Mouse (Mus musculus) limb, embryonic 12.5 days (tissue): ENCODE data around the gene Rpl35. TPM values are rescaled to one million over a fixed set of nuclear protein-coding genes. Genes with fewer than 3 reads are reported as not detected.

ENCODE experiments used
- ATAC-seq: fragments of 200-750 bp; cut with Nextera tagmentation; 2 replicates; pipeline ENCODE4 v1.8.0; 2017; ENCODE audit warnings: low read depth, moderate TSS enrichment; ENCODE audit not compliant: insufficient number of reproducible peaks, insufficient read depth, low FRiP score, low TSS enrichment
- H3K27ac ChIP-seq: fragments of 300-500 bp; sonication (generic); 2 replicates; pipeline ENCODE4 v1.5.1; 2016; ENCODE audit warnings: mild to moderate bottlenecking, moderate library complexity
- H3K27me3 ChIP-seq: fragments of 300-500 bp; sonication (generic); 2 replicates; pipeline ENCODE4 v1.6.1; 2016; ENCODE audit warnings: mild to moderate bottlenecking, moderate library complexity
- H3K36me3 ChIP-seq: fragments of 300-500 bp; sonication (generic); 2 replicates; pipeline ENCODE4 v1.6.1; 2016; ENCODE audit warnings: mild to moderate bottlenecking, moderate library complexity
- H3K4me1 ChIP-seq: fragments of 300-500 bp; sonication (generic); replicated peaks from 2 replicates; pipeline ENCODE4 v1.6.1; 2016
- H3K4me2 ChIP-seq: fragments of 300-500 bp; sonication (generic); 2 replicates; pipeline ENCODE4 v1.6.1; 2016; ENCODE audit warnings: mild to moderate bottlenecking, moderate library complexity
- H3K4me3 ChIP-seq: fragments of 300-500 bp; sonication (generic); replicated peaks from 2 replicates; pipeline ENCODE4 v1.5.1; 2016; ENCODE audit warnings: mild to moderate bottlenecking
- H3K9ac ChIP-seq: fragments of 300-500 bp; sonication (generic); replicated peaks from 2 replicates; pipeline ENCODE4 v1.6.1; 2016; ENCODE audit warnings: mild to moderate bottlenecking, moderate library complexity
- H3K9me3 ChIP-seq: fragments of 300-500 bp; sonication (generic); 2 replicates; pipeline ENCODE4 v1.6.1; 2016; ENCODE audit warnings: mild to moderate bottlenecking, moderate library complexity
- WGBS: fragments of 180-500 bp; shearing (Covaris S2); methylation state at CpG from one replicate; pipeline ENCODE4 v1.1.7; 2016; 5-methylcytosine and 5-hydroxymethylcytosine counted together
- polyA plus RNA-seq: library from polyadenylated mRNA; unstranded; fragments of >200 nt; fragmentation: Nextera tagmentation; extraction: Ambion mirVana; gene quantifications from 2 replicates; pipeline ENCODE4 v1.2.1, GENCODE M21; 2016

The Rpl35 gene
- polyA plus RNA-seq, 1 experiment from 2014 or later: 1,201 TPM

- Histone ChIP-seq H3K4me3 (peak overlapping the region; percentile 93), H3K36me3 (peaks cover 26% of the 10 kb centered on the region), H3K27me3 (no peaks in the 10 kb centered on the region), H3K4me1 (peaks cover 38% of the 10 kb centered on the region), H3K9ac (peak overlapping the region; percentile 89), H3K4me2 (peak overlapping the region; percentile 78), H3K27ac (peak overlapping the region; percentile 89), H3K9me3 (no peaks in the 10 kb centered on the region)
- ATAC-seq: peak; percentile 73
- under 1% methylated on average over 39 of the region's 44 CpGs for WGBS
Observed at GRCm38 (mm10) chr2:39007865-39008264, 2.4 kb upstream of the Rpl35 start.

- peak overlapping the region; percentile 94 for H3K4me2 ChIP-seq
- H3K4me1 ChIP-seq: peaks cover 42% of the 10 kb centered on the region
- H3K9ac ChIP-seq: no peak overlapping the region
- 90% methylated on average over 14 of the region's 14 CpGs for WGBS
- no peak overlapping the region for H3K27ac ChIP-seq
- ATAC-seq: no peak
- peak overlapping the region; percentile 82 for H3K4me3 ChIP-seq
- H3K36me3 ChIP-seq: peaks cover 27% of the 10 kb centered on the region
- H3K27me3 ChIP-seq: no peaks in the 10 kb centered on the region
- no peaks in the 10 kb centered on the region for H3K9me3 ChIP-seq
Observed at GRCm38 (mm10) chr2:39006149-39006730, 816 bp upstream of the Rpl35 start.

DNA sequence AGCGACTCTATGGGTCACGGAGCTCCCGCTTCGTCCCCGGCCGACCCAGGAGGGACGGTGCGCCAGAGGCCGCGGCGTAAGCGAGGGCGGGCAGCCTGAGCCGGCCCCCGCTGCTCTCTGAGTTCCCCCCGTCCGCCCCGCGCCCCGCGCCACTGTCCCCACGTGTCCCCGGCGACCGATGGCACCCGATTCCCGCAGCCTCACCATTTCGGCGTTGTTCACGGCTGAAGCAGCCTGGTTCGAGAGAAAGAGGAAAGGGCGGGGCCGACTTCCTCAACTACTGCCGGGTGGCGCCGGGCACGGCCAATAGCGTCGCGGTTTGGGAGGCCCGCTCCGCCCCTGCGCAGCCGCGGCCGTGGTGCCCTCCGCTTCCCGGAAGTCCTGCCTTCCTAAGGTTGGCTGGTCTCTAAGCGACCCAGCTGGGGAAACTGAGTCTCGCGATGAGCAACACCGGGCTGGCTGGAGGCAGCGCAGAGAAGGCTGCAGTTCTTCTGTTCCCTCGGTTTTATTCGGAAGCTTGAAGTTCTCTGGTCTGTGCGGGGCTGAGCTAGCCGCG lies 466 bp downstream of the Rpl35 start, which contains the start of gene Arpc5l:
TSS of gene Arpc5l (plus strand) at position 469 of the 556 bp plus-strand sequence.
- H3K27ac ChIP-seq: peak within 1 kb of the TSS; percentile 92
- WGBS: 0% methylated on average over 58 of the region's 58 CpGs
- H3K9me3 ChIP-seq: no peaks in the 10 kb centered on the region
- H3K4me1 ChIP-seq: peaks cover 42% of the 10 kb centered on the region
- ATAC-seq: peak; percentile 85
- peaks cover 39% of the 10 kb centered on the region for H3K36me3 ChIP-seq
- peak within 1 kb of the TSS; percentile 90 for H3K9ac ChIP-seq
- peak within 1 kb of the TSS; percentile 82 for H3K4me3 ChIP-seq
- H3K27me3 ChIP-seq: no peaks in the 10 kb centered on the region
- peak within 1 kb of the TSS; percentile 94 for H3K4me2 ChIP-seq

DNA sequence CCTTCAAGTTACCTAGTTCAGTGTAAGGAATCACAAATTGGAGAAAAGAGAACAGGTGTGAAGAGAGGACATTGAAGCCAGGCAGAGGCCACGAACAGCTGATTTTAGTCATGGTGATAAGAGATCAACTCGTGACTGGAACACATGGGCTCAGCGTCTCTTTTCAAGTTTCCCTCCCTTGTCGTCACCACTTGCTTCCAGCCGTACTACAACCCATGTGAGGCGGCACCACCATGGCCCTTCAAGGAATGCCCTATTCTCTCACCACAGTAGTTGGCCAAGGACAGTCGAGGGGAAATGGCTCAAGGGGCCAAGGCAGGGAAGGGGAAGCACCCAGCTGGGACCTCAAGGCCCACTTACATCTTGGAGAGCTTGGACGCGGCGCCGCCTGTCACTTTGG lies 1.1 kb downstream of the Rpl35 start:
- H3K9me3 ChIP-seq: no peaks in the 10 kb centered on the region
- H3K4me1 ChIP-seq: peaks cover 37% of the 10 kb centered on the region
- H3K4me2 ChIP-seq: peak overlapping the region; percentile 94
- H3K36me3 ChIP-seq: peaks cover 45% of the 10 kb centered on the region
- peak overlapping the region; percentile 82 for H3K4me3 ChIP-seq
- no peak for ATAC-seq
- peak overlapping the region; percentile 92 for H3K27ac ChIP-seq
- 2% methylated on average over 11 of the region's 11 CpGs for WGBS
- H3K27me3 ChIP-seq: no peaks in the 10 kb centered on the region
- peak overlapping the region; percentile 90 for H3K9ac ChIP-seq

- 74% methylated on average over 5 of the region's 5 CpGs for WGBS
- no peak for ATAC-seq
- no peak overlapping the region for H3K27ac ChIP-seq
- H3K9ac ChIP-seq: peak overlapping the region; percentile 90; the same call in 1 of the 2 replicates
- H3K9me3 ChIP-seq: no peaks in the 10 kb centered on the region
- peak overlapping the region; percentile 82 for H3K4me3 ChIP-seq
- H3K4me1 ChIP-seq: peaks cover 30% of the 10 kb centered on the region
- peak overlapping the region; percentile 94 for H3K4me2 ChIP-seq
- peaks cover 49% of the 10 kb centered on the region for H3K36me3 ChIP-seq
- H3K27me3 ChIP-seq: no peaks in the 10 kb centered on the region
Observed at GRCm38 (mm10) chr2:39003512-39003911, 1.9 kb downstream of the Rpl35 start.

DNA sequence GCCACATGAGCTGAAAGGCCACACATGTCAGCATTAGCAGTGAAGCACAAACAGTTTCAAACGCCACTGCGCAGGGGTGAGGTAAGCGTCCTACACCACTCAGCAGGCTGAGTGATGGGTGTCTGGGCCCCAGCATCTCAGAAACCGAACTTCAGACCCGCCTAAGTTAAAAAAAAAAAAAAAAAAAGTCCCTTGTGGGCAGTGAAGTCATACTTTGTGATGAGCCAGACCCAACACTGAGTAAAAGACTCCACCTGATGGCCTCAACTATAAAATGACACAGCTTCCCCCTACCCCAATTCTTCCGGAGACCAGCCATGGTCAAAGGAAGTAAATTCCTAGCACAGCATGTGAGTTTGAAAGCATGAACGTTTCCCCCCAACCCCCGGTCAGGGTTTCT lies 2.3 kb downstream of the Rpl35 start:
- Histone ChIP-seq H3K36me3 (peaks cover 49% of the 10 kb centered on the region), H3K9ac (0 out of 2 replicates have a peak overlapping the region, but pooled peaks have one; percentile 90), H3K27ac (no peak overlapping the region), H3K9me3 (no peaks in the 10 kb centered on the region), H3K27me3 (no peaks in the 10 kb centered on the region), H3K4me2 (peak overlapping the region; percentile 94), H3K4me3 (peak overlapping the region; percentile 82), H3K4me1 (peaks cover 33% of the 10 kb centered on the region)
- WGBS: 65% methylated on average over 8 of the region's 8 CpGs
- ATAC-seq: no peak

GRCm38 (mm10) chr2:39001866-39002265 lies 3.6 kb downstream of the Rpl35 start:
- no peak overlapping the region for H3K9ac ChIP-seq
- peaks cover 36% of the 10 kb centered on the region for H3K4me1 ChIP-seq
- H3K4me3 ChIP-seq: no peak overlapping the region
- no peak overlapping the region for H3K4me2 ChIP-seq
- no peak overlapping the region for H3K27ac ChIP-seq
- WGBS: 83% methylated on average over 3 of the region's 3 CpGs
- H3K36me3 ChIP-seq: peaks cover 49% of the 10 kb centered on the region
- ATAC-seq: no peak
- H3K9me3 ChIP-seq: no peaks in the 10 kb centered on the region
- peaks cover 6% of the 10 kb centered on the region; the same call in 1 of the 2 replicates for H3K27me3 ChIP-seq

DNA sequence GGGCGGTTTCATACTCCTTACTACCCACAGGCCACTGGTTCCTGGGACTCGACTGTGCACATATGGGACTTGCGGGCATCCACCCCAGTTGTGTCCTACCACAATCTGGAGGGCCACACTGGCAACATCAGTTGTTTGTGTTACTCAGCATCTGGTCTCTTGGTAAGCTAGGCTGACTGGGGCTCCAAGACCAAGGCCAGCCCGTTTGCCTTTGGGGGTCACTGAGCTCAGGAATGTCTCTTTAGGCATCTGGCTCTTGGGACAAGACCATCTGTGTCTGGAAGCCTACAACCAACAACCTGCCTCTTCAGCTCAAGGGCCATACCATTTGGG lies 4.9 kb downstream of the Rpl35 start:
- Histone ChIP-seq H3K9me3 (no peaks in the 10 kb centered on the region), H3K4me1 (peaks cover 27% of the 10 kb centered on the region), H3K4me2 (no peak overlapping the region), H3K4me3 (no peak overlapping the region), H3K36me3 (peaks cover 49% of the 10 kb centered on the region), H3K27me3 (peaks cover 7% of the 10 kb centered on the region; the same call in 1 of the 2 replicates), H3K9ac (no peak overlapping the region), H3K27ac (no peak overlapping the region)
- no peak for ATAC-seq
- 88% methylated on average over 4 of the region's 4 CpGs for WGBS

DNA sequence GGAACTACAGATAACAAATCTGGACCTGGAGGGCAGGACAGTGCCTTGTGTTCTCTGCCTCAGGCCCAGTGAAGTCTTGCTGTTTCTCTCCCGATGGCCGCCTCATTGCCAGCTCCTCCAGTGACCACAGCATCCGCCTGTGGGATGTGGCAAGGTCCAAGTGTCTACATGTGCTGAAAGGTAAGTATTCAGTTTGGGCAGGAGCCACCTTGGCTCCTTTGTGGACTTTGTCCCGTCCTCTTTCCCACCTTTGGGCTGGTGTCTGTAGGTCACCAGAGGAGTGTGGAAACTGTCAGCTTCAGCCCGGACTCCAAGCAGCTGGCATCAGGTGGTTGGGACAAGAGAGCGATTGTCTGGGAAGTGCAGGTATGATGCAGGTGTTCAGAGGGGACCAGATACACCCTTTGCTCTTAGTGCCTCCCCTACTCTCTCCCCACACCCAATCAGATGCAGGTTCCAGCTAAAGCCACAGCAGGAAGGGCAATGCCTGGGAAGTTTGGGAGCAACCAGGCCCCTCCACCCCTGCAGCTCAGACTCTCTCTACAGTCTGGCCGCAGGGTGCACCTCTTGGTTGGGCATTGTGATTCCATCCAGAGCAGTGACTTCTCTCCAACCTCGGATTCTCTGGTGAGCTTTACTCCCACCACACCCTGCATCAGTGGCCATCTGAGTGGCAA lies 5.4 kb downstream of the Rpl35 start:
- Histone ChIP-seq H3K4me3 (no peak overlapping the region), H3K36me3 (peaks cover 49% of the 10 kb centered on the region), H3K27ac (no peak overlapping the region), H3K9me3 (no peaks in the 10 kb centered on the region), H3K4me2 (no peak overlapping the region), H3K9ac (no peak overlapping the region), H3K27me3 (peaks cover 7% of the 10 kb centered on the region; the same call in 1 of the 2 replicates), H3K4me1 (peaks cover 27% of the 10 kb centered on the region)
- no peak for ATAC-seq
- WGBS: 61% methylated on average over 8 of the region's 8 CpGs

DNA sequence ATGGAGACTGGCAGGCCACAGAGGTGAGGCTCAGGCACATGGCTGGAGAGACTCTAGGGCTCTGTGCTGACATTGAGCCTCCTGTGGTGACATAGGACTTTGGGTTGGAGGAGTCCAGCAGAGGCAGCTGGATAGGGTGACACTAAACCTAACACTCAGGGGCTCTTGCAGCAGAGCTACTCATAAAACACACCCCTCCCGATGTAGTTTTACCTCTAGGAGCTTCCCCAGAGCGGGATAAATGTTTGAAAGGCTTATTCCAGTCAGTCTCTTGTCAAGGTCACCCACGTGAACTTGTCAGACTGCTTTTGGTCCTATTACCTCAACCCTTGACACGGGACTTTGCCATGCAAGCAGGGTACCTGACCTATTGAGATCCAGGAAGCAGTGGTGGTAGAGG lies 6.0 kb downstream of the Rpl35 start:
- H3K4me3 ChIP-seq: no peak overlapping the region
- H3K27ac ChIP-seq: no peak overlapping the region
- peaks cover 7% of the 10 kb centered on the region; the same call in 1 of the 2 replicates for H3K27me3 ChIP-seq
- no peak overlapping the region for H3K9ac ChIP-seq
- H3K36me3 ChIP-seq: peaks cover 49% of the 10 kb centered on the region
- ATAC-seq: no peak
- peaks cover 27% of the 10 kb centered on the region for H3K4me1 ChIP-seq
- no peaks in the 10 kb centered on the region for H3K9me3 ChIP-seq
- no peak overlapping the region for H3K4me2 ChIP-seq
- WGBS: 59% methylated on average over 4 of the region's 4 CpGs
